Mouse (Mus musculus): Measurements from ENCODE around the gene Bhlhb9. TPM values are rescaled to one million over a fixed set of nuclear protein-coding genes. Genes with fewer than 3 reads are reported as not detected.
A peak's percentile ranks its signal among the peaks of the same experiment; 100 is the strongest.

Bhlhb9 gene
- polyA plus RNA-seq (2015; fragmentation: Nextera tagmentation; extraction: Ambion mirVana): 41.8 and 43.1 TPM in 2 replicates

GRCm38 (mm10) chrX:135797212-135797644 is at the start of gene Bhlhb9:
Bhlhb9 (plus strand) TSS chrX:135797594.

DNA sequence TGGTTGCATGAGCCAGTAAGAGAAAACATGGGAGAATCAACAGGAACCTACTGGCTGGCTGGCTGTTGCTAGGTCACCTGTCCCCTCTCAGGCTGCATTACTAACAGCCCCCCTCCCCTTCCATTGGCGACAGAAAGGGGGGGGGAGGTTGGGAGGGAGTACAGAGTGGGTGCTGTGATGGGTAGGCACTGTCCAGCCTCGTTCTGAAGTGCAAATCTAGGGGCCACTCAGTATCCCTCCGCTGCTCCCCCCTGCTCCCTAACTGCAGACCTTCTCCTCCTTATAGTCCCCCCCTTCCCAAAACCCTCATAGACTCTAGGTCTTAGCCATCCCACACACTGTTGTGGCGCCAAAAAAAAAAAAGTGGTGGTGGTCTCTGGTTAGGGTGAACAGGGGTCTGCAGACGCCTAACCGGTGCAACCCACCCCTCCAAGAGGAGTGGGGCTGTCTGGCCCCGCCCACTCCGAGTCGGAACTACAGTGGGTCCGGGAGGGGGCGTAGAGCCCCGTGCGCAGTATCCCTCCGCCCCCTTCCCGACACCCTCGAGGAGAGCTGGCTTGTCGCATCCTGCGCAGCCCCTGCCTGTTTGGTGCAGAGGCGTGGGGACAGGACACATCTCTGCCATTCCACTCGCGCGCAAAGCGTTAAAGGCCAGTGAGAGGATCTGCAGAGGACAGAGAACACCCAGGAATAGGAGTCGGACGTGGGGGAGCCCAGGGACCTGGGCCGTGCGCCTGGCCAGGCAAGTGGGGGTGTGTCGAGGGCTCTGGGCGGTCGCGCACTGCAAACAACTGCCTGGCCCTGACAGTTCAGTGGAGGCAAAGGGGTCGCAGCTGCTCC is 41.3 kb downstream of the Bhlhb9 start, which contains the start of gene Gprasp2:
Gene Gprasp2 (plus strand): TSS at position 514 of the 840 bp plus-strand sequence.

MicroRNA genes within 50 kb of the gene (microRNA counts, 519-probe panel; counts per million panel counts)
- 296 counts per million, percentile 58 among the panel's probes with 10 or more counts for microRNA mmu-miR-1970

Small RNAs within 50 kb of the gene (microRNA-seq; reads per million reads assigned to microRNA genes)
- gene Mir1970: 0 reads per million in 2 experiments

Other genes with a start within 250 kb of the Bhlhb9 start
- 0.13 and 0.29 TPM in 2 replicates for gene Nxf7, start 198.8 kb upstream of the Bhlhb9 start, polyA plus RNA-seq (2015; fragmentation: Nextera tagmentation; extraction: Ambion mirVana)
- gene Prame, start 169.9 kb upstream of the Bhlhb9 start, polyA plus RNA-seq (2015; fragmentation: Nextera tagmentation; extraction: Ambion mirVana): 0.14 and 0.15 TPM in 2 replicates
- gene Tcp11x2, start 103.8 kb upstream of the Bhlhb9 start, polyA plus RNA-seq (2015; fragmentation: Nextera tagmentation; extraction: Ambion mirVana): 0.12 TPM in 1 of 2 replicates, not detected in the other
- gene Tmsb15a, start 72.3 kb upstream of the Bhlhb9 start, polyA plus RNA-seq (2015; fragmentation: Nextera tagmentation; extraction: Ambion mirVana): 1.2 TPM in 1 of 2 replicates, not detected in the other
- gene Armcx5, start 54.9 kb upstream of the Bhlhb9 start, polyA plus RNA-seq (2015; fragmentation: Nextera tagmentation; extraction: Ambion mirVana): 8.2 and 8.3 TPM in 2 replicates
- gene Gprasp1, start 54.9 kb upstream of the Bhlhb9 start, polyA plus RNA-seq (2015; fragmentation: Nextera tagmentation; extraction: Ambion mirVana): 34.1 and 44.5 TPM in 2 replicates
- gene Gprasp2, start 41.4 kb downstream of the Bhlhb9 start, polyA plus RNA-seq (2015; fragmentation: Nextera tagmentation; extraction: Ambion mirVana): 13.3 and 17.2 TPM in 2 replicates
- 25.0 and 51.1 TPM in 2 replicates for gene Arxes2, start 196.2 kb downstream of the Bhlhb9 start, polyA plus RNA-seq (2015; fragmentation: Nextera tagmentation; extraction: Ambion mirVana)
- gene Arxes1, start 235.8 kb downstream of the Bhlhb9 start, polyA plus RNA-seq (2015; fragmentation: Nextera tagmentation; extraction: Ambion mirVana): 7.3 and 14.9 TPM in 2 replicates